Mouse (Mus musculus) left cerebral cortex, postnatal 36 days (tissue): ENCODE measurements around the gene Ufd1. TPM values are rescaled to one million over a fixed set of nuclear protein-coding genes. Genes with fewer than 3 reads are reported as not detected.
"Not testable (repeated sequence)": the region's sequence is repeated elsewhere in the genome, so short reads cannot be mapped to it uniquely, and the experiment has no call there.

Experiments
- DNase-seq, 2 experiments: peaks; one replicate each; pipeline ENCODE4 v3.0.0; 2021 to 2022; ENCODE audit warnings: low spot score in 2 of 2, mixed read lengths in 1 of 2
- intact Hi-C: fragments of 180-260 bp; cut with DNase I; formaldehyde crosslinking; loops from one replicate; pipeline ENCODE4 v1.15.1; 2025
- total RNA-seq, 2 experiments: library from RNA; stranded (reverse); gene quantifications; 2 replicates each; pipeline ENCODE4 v1.2.3; 2021

Ufd1 gene
- total RNA-seq, 2 experiments from 2014 or later, result 77.2 to 94.9 TPM

GRCm38 (mm10) chr16:18798841-18799240, 12.7 kb upstream of the Ufd1 start:
- intact Hi-C loops, result loop anchor here (1.0 to 5.0 kb wide), 2 partner anchors 103 to 172 kb away; partner anchors contain the start of genes Gm49601 and Sept5
- DNase-seq, result peak; percentile 60 to 64

- no peak for DNase-seq
- intact Hi-C loops, result no loop called here
These were observed 5.8 kb upstream of the Ufd1 start for GRCm38 (mm10) chr16:18805746-18806145.

GRCm38 (mm10) chr16:18809001-18809400, 2.6 kb upstream of the Ufd1 start:
- no peak for DNase-seq
- intact Hi-C loops, result no loop called here

- intact Hi-C loops, result no loop called here
- DNase-seq, result no peak
These were observed 547 bp upstream of the Ufd1 start for GRCm38 (mm10) chr16:18811032-18811431.

- intact Hi-C loops, result loop anchor here (2.0 kb wide), 1 partner anchor 64 kb away; the partner anchor contains the start of genes Hira and Mrpl40
- DNase-seq, result no peak
These were observed 869 bp downstream of the Ufd1 start for GRCm38 (mm10) chr16:18812385-18812910.

GRCm38 (mm10) chr16:18822356-18822755, 10.8 kb downstream of the Ufd1 start:
- no peak for DNase-seq
- intact Hi-C loops, result no loop called here

GRCm38 (mm10) chr16:18822925-18823324, 11.3 kb downstream of the Ufd1 start:
- peak; percentile 11 to 21 for DNase-seq
- intact Hi-C loops, result no loop called here

GRCm38 (mm10) chr16:18828630-18829029, 17.1 kb downstream of the Ufd1 start:
- no peak for DNase-seq
- intact Hi-C loops, result no loop called here

GRCm38 (mm10) chr16:18829102-18829501, 17.5 kb downstream of the Ufd1 start:
- intact Hi-C loops, result no loop called here
- DNase-seq, result no peak

- no peak for DNase-seq
- intact Hi-C loops, result no loop called here
These were observed 21.9 kb downstream of the Ufd1 start for GRCm38 (mm10) chr16:18833486-18833885.

- no peak for DNase-seq
- intact Hi-C loops, result no loop called here
These were observed 24.5 kb downstream of the Ufd1 start for GRCm38 (mm10) chr16:18836073-18836467.

- intact Hi-C loops, result no loop called here
- peak; percentile 92 to 95 for DNase-seq
These were observed 25.1 kb downstream of the Ufd1 start, which contains the start of the genes 2510002D24Rik and Gm28539 for GRCm38 (mm10) chr16:18836468-18837208. 2510002D24Rik (plus strand) TSS chr16:18836578. Gm28539 (plus strand) TSS chr16:18836584.

- DNase-seq, result no peak
- intact Hi-C loops, result no loop called here
These were observed 26.8 kb downstream of the Ufd1 start for GRCm38 (mm10) chr16:18838346-18838745.

GRCm38 (mm10) chr16:18846301-18846820, 34.8 kb downstream of the Ufd1 start:
- DNase-seq, result no peak
- intact Hi-C loops, result no loop called here

GRCm38 (mm10) chr16:18849521-18850190, 38.1 kb downstream of the Ufd1 start:
- intact Hi-C loops, DNase-seq: not testable (repeated sequence)

GRCm38 (mm10) chr16:18858551-18858950, 47.0 kb downstream of the Ufd1 start:
- no peak for DNase-seq
- intact Hi-C loops, result no loop called here

- intact Hi-C loops, result no loop called here
These were observed 48.6 kb downstream of the Ufd1 start for GRCm38 (mm10) chr16:18860186-18860585.

GRCm38 (mm10) chr16:18870495-18870894, 58.9 kb downstream of the Ufd1 start:
- intact Hi-C loops, DNase-seq: not testable (repeated sequence)

More at GRCm38 (mm10) chr16:18860186-18860585, 48.6 kb downstream of the Ufd1 start:
- no peak for DNase-seq

- intact Hi-C loops, result loop anchor here (2.0 kb wide), 1 partner anchor 63 kb away; no protein-coding TSS in a partner anchor
- no peak for DNase-seq
These were observed 64.5 kb downstream of the Ufd1 start for GRCm38 (mm10) chr16:18876091-18876441.
